Mouse (Mus musculus) heart, postnatal 10 days (tissue): ENCODE results near the gene Abcb9. TPM values are rescaled to one million over a fixed set of nuclear protein-coding genes. Genes with fewer than 3 reads are reported as not detected.
A peak's percentile ranks its signal among the peaks of the same experiment; 100 is the strongest.

Experiments
- DNase-seq, 2 experiments: peaks; one replicate each; pipeline ENCODE4 v3.0.0; 2021
- intact Hi-C: fragments of 180-260 bp; cut with DNase I; formaldehyde crosslinking; loops from one replicate; pipeline ENCODE4 v1.15.1; 2025
- total RNA-seq, 2 experiments: library from RNA; stranded (reverse); gene quantifications; 2 replicates each; pipeline ENCODE4 v1.2.3; 2021

Abcb9 gene
- total RNA-seq, 2 experiments from 2014 or later = 6.5 to 6.7 TPM

GRCm38 (mm10) chr5:124017941-124018340 lies 77.7 kb downstream of the Abcb9 start:
- no peak for DNase-seq
- intact Hi-C loops = no loop called here

GRCm38 (mm10) chr5:124016291-124016821 lies 79.2 kb downstream of the Abcb9 start:
- intact Hi-C loops = no loop called here
- DNase-seq = no peak

GRCm38 (mm10) chr5:124015727-124016126 lies 79.9 kb downstream of the Abcb9 start:
- no peak for DNase-seq
- intact Hi-C loops = no loop called here

GRCm38 (mm10) chr5:124014791-124015251 lies 80.8 kb downstream of the Abcb9 start:
- intact Hi-C loops = no loop called here
- peak; percentile 80 to 82 for DNase-seq

- no peak for DNase-seq
- intact Hi-C loops = no loop called here
These were observed 81.4 kb downstream of the Abcb9 start for GRCm38 (mm10) chr5:124014180-124014579.

- intact Hi-C loops = loop anchor here (2.0 kb wide), 1 partner anchor 17 kb away; no protein-coding TSS in a partner anchor
These were observed 81.9 kb downstream of the Abcb9 start for GRCm38 (mm10) chr5:124013747-124014146.

GRCm38 (mm10) chr5:124012885-124013284 lies 82.7 kb downstream of the Abcb9 start:
- no peak for DNase-seq
- intact Hi-C loops = loop anchor here (2.0 kb wide), 1 partner anchor 18 kb away; no protein-coding TSS in a partner anchor

More at GRCm38 (mm10) chr5:124013747-124014146, 81.9 kb downstream of the Abcb9 start:
- DNase-seq = no peak

- intact Hi-C loops = loop anchor here (2.0 kb wide), 1 partner anchor 19 kb away; no protein-coding TSS in a partner anchor
- peak in 1 of 2 experiments; percentile 41 for DNase-seq
These were observed 83.7 kb downstream of the Abcb9 start for GRCm38 (mm10) chr5:124011927-124012326.

Other genes starting within 250 kb of the Abcb9 start
- under 1 TPM in 1 of 2 experiments, not detected in 1; 0.17 TPM for gene Hcar2, start 230.3 kb downstream of the Abcb9 start, total RNA-seq
- under 1 TPM; 0.69 to 0.77 TPM for gene Hcar1, start 215.8 kb downstream of the Abcb9 start, total RNA-seq
- 10 to 100 TPM; 53.4 to 54.2 TPM for gene Denr, start 188.6 kb downstream of the Abcb9 start, total RNA-seq
- under 1 TPM in 1 of 2 experiments, not detected in 1; 0.89 TPM for gene Gm43518, start 168.4 kb downstream of the Abcb9 start, total RNA-seq
- 1 to 10 TPM; 2.2 to 3.1 TPM for gene Ccdc62, start 165.1 kb downstream of the Abcb9 start, total RNA-seq
- 10 to 100 TPM; 26.1 to 41.6 TPM for gene Hip1r, start 122.2 kb downstream of the Abcb9 start, total RNA-seq
- gene Vps37b, start 63.5 kb downstream of the Abcb9 start, total RNA-seq = 10 to 100 TPM; 38.0 to 46.7 TPM
- gene Ogfod2, start 16.5 kb upstream of the Abcb9 start, total RNA-seq = 10 to 100 TPM; 11.9 to 14.2 TPM
- gene Arl6ip4, start 20.3 kb upstream of the Abcb9 start, total RNA-seq = 10 to 100 TPM; 47.9 to 52.7 TPM
- gene Pitpnm2, start 154.0 kb upstream of the Abcb9 start, total RNA-seq = 10 to 100 TPM; 54.2 to 58.3 TPM
- gene Mphosph9, start 232.2 kb upstream of the Abcb9 start, total RNA-seq = 1 to 10 TPM; 6.7 to 7.4 TPM
- gene 2810006K23Rik, start 232.3 kb upstream of the Abcb9 start, total RNA-seq = 10 to 100 TPM in 1 of 2 experiments, 1 to 10 TPM in 1; 9.7 to 10.8 TPM